Mouse (Mus musculus): ENCODE results near the gene H6pd. TPM values are rescaled to one million over a fixed set of nuclear protein-coding genes. Genes with fewer than 3 reads are reported as not detected.
A peak's percentile ranks its signal among the peaks of the same experiment; 100 is the strongest.

The H6pd gene
- polyA plus RNA-seq, 1 experiment from 2014 or later: 8.8 TPM

- WGBS: 84% methylated on average over 5 of the region's 5 CpGs
- Histone ChIP-seq H3K27ac (ENCODE audit: low read length) (no peak overlapping the region), H3K4me3 (ENCODE audit: low read depth, low read length) (no peak overlapping the region), H3K4me1 (ENCODE audit: control insufficient read depth, insufficient read depth, low read length) (peaks cover 32% of the 10 kb centered on the region; the same call in 1 of the 2 replicates), H3K9me3 (ENCODE audit: control insufficient read depth, low read depth, low read length) (no peaks in the 10 kb centered on the region), H3K36me3 (ENCODE audit: control insufficient read depth, insufficient read depth, low read length) (no peaks in the 10 kb centered on the region), H3K27me3 (ENCODE audit: control insufficient read depth, insufficient read depth, low read length) (no peaks in the 10 kb centered on the region), H3K4me2 (replicated peaks; ENCODE audit: low read depth, low read length) (no peak overlapping the region), H3K9ac (replicated peaks; ENCODE audit: low read depth, low read length) (no peak overlapping the region)
- no peak for ATAC-seq (ENCODE audit: insufficient number of reproducible peaks, insufficient read depth, low FRiP score, low read depth)
Observed at GRCm38 (mm10) chr4:149947396-149947795, 61.4 kb downstream of the H6pd start.

GRCm38 (mm10) chr4:149945194-149945593, 63.6 kb downstream of the H6pd start:
- peaks cover 43% of the 10 kb centered on the region for H3K4me1 ChIP-seq (ENCODE audit: control insufficient read depth, insufficient read depth, low read length)
- no peak for ATAC-seq (ENCODE audit: insufficient number of reproducible peaks, insufficient read depth, low FRiP score, low read depth)
- peak overlapping the region; percentile 10; the same call in 1 of the 2 replicates for H3K27ac ChIP-seq (ENCODE audit: low read length)
- no peak overlapping the region for H3K4me2 ChIP-seq (replicated peaks; ENCODE audit: low read depth, low read length)
- 24% methylated on average over 9 of the region's 9 CpGs for WGBS
- no peak overlapping the region for H3K4me3 ChIP-seq (ENCODE audit: low read depth, low read length)
- H3K9me3 ChIP-seq (ENCODE audit: control insufficient read depth, low read depth, low read length): no peaks in the 10 kb centered on the region
- H3K27me3 ChIP-seq (ENCODE audit: control insufficient read depth, insufficient read depth, low read length): no peaks in the 10 kb centered on the region
- no peak overlapping the region for H3K9ac ChIP-seq (replicated peaks; ENCODE audit: low read depth, low read length)
- H3K36me3 ChIP-seq (ENCODE audit: control insufficient read depth, insufficient read depth, low read length): no peaks in the 10 kb centered on the region

DNA sequence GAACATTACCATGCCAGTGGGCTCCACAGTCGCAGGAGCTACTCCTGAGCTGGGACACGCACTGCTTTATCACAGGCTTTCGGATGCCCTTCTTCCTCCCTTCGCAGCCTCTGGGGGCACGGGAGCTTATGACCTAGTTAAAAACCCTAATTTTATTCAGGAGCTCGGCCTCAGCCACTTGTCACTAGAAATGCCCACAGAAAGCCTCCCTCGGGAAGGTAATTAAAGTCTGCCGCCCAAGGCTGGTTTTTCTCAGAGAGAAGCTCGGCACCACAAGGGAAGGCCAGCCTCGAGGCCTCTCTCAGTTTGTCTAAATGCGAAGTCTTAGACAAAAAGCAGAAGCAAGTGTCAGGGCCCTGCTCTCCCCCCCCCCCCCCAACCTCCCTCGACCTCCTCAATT, 64.6 kb downstream of the H6pd start:
- H3K27me3 ChIP-seq (ENCODE audit: control insufficient read depth, insufficient read depth, low read length): no peaks in the 10 kb centered on the region
- 36% methylated on average over 12 of the region's 12 CpGs for WGBS
- no peak for ATAC-seq (ENCODE audit: insufficient number of reproducible peaks, insufficient read depth, low FRiP score, low read depth)
- H3K36me3 ChIP-seq (ENCODE audit: control insufficient read depth, insufficient read depth, low read length): no peaks in the 10 kb centered on the region
- H3K4me2 ChIP-seq (replicated peaks; ENCODE audit: low read depth, low read length): no peak overlapping the region
- peaks cover 45% of the 10 kb centered on the region for H3K4me1 ChIP-seq (ENCODE audit: control insufficient read depth, insufficient read depth, low read length)
- H3K27ac ChIP-seq (ENCODE audit: low read length): peak overlapping the region; percentile 7; the same call in 1 of the 2 replicates
- no peak overlapping the region for H3K4me3 ChIP-seq (ENCODE audit: low read depth, low read length)
- H3K9ac ChIP-seq (replicated peaks; ENCODE audit: low read depth, low read length): no peak overlapping the region
- H3K9me3 ChIP-seq (ENCODE audit: control insufficient read depth, low read depth, low read length): no peaks in the 10 kb centered on the region

GRCm38 (mm10) chr4:149942831-149943741, 65.7 kb downstream of the H6pd start:
- no peaks in the 10 kb centered on the region for H3K36me3 ChIP-seq (ENCODE audit: control insufficient read depth, insufficient read depth, low read length)
- WGBS: 45% methylated on average over 10 of the region's 10 CpGs
- peaks cover 52% of the 10 kb centered on the region for H3K4me1 ChIP-seq (ENCODE audit: control insufficient read depth, insufficient read depth, low read length)
- no peaks in the 10 kb centered on the region for H3K9me3 ChIP-seq (ENCODE audit: control insufficient read depth, low read depth, low read length)
- no peak overlapping the region for H3K9ac ChIP-seq (replicated peaks; ENCODE audit: low read depth, low read length)
- H3K27me3 ChIP-seq (ENCODE audit: control insufficient read depth, insufficient read depth, low read length): no peaks in the 10 kb centered on the region
- H3K4me2 ChIP-seq (replicated peaks; ENCODE audit: low read depth, low read length): no peak overlapping the region
- no peak overlapping the region for H3K27ac ChIP-seq (ENCODE audit: low read length)
- no peak for ATAC-seq (ENCODE audit: insufficient number of reproducible peaks, insufficient read depth, low FRiP score, low read depth)
- H3K4me3 ChIP-seq (ENCODE audit: low read depth, low read length): no peak overlapping the region

- Histone ChIP-seq H3K27me3 (ENCODE audit: control insufficient read depth, insufficient read depth, low read length) (no peaks in the 10 kb centered on the region), H3K4me2 (replicated peaks; ENCODE audit: low read depth, low read length) (no peak overlapping the region), H3K9me3 (ENCODE audit: control insufficient read depth, low read depth, low read length) (no peaks in the 10 kb centered on the region), H3K36me3 (ENCODE audit: control insufficient read depth, insufficient read depth, low read length) (no peaks in the 10 kb centered on the region), H3K27ac (ENCODE audit: low read length) (no peak overlapping the region), H3K4me3 (ENCODE audit: low read depth, low read length) (no peak overlapping the region), H3K9ac (replicated peaks; ENCODE audit: low read depth, low read length) (no peak overlapping the region), H3K4me1 (ENCODE audit: control insufficient read depth, insufficient read depth, low read length) (peaks cover 48% of the 10 kb centered on the region)
- no peak for ATAC-seq (ENCODE audit: insufficient number of reproducible peaks, insufficient read depth, low FRiP score, low read depth)
- 63% methylated on average over 18 of the region's 18 CpGs for WGBS
Observed at GRCm38 (mm10) chr4:149941067-149941755, 67.6 kb downstream of the H6pd start.

- H3K27ac ChIP-seq (ENCODE audit: low read length): no peak overlapping the region
- no peaks in the 10 kb centered on the region for H3K9me3 ChIP-seq (ENCODE audit: control insufficient read depth, low read depth, low read length)
- H3K36me3 ChIP-seq (ENCODE audit: control insufficient read depth, insufficient read depth, low read length): no peaks in the 10 kb centered on the region
- ATAC-seq (ENCODE audit: insufficient number of reproducible peaks, insufficient read depth, low FRiP score, low read depth): no peak
- 33% methylated on average over 8 of the region's 8 CpGs for WGBS
- peaks cover 32% of the 10 kb centered on the region for H3K4me1 ChIP-seq (ENCODE audit: control insufficient read depth, insufficient read depth, low read length)
- no peak overlapping the region for H3K9ac ChIP-seq (replicated peaks; ENCODE audit: low read depth, low read length)
- H3K4me2 ChIP-seq (replicated peaks; ENCODE audit: low read depth, low read length): no peak overlapping the region
- H3K4me3 ChIP-seq (ENCODE audit: low read depth, low read length): no peak overlapping the region
- H3K27me3 ChIP-seq (ENCODE audit: control insufficient read depth, insufficient read depth, low read length): no peaks in the 10 kb centered on the region
Observed at GRCm38 (mm10) chr4:149938701-149939100, 70.1 kb downstream of the H6pd start.

GRCm38 (mm10) chr4:149936921-149937320, 71.9 kb downstream of the H6pd start:
- no peak overlapping the region for H3K27ac ChIP-seq (ENCODE audit: low read length)
- ATAC-seq (ENCODE audit: insufficient number of reproducible peaks, insufficient read depth, low FRiP score, low read depth): no peak
- no peaks in the 10 kb centered on the region for H3K27me3 ChIP-seq (ENCODE audit: control insufficient read depth, insufficient read depth, low read length)
- no peak overlapping the region for H3K4me3 ChIP-seq (ENCODE audit: low read depth, low read length)
- H3K9me3 ChIP-seq (ENCODE audit: control insufficient read depth, low read depth, low read length): no peaks in the 10 kb centered on the region; the same call in 1 of the 2 replicates
- H3K9ac ChIP-seq (replicated peaks; ENCODE audit: low read depth, low read length): no peak overlapping the region
- 53% methylated on average over 5 of the region's 5 CpGs for WGBS
- H3K4me2 ChIP-seq (replicated peaks; ENCODE audit: low read depth, low read length): no peak overlapping the region
- H3K36me3 ChIP-seq (ENCODE audit: control insufficient read depth, insufficient read depth, low read length): no peaks in the 10 kb centered on the region
- H3K4me1 ChIP-seq (ENCODE audit: control insufficient read depth, insufficient read depth, low read length): peaks cover 16% of the 10 kb centered on the region

DNA sequence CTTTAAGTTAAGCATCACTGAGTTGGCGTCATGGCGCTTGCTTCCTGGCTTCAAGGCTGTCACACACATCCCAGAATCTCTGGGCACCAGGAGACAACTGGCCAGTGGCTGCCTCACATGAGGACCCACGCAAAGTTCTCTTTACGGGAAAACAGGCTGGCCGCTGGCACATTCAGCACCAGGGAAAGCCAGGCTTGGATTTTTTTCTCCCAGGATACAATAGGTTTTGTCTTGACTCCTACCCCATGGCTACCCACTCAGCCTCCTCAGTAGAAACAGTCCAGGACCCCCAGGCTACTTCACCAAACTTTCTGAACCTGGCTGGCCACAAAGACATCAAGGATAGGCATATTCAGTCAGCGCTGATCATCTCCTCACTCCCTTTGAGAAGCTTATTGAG, 73.4 kb downstream of the H6pd start:
- Histone ChIP-seq H3K4me1 (ENCODE audit: control insufficient read depth, insufficient read depth, low read length) (peaks cover 9% of the 10 kb centered on the region; the same call in 1 of the 2 replicates), H3K36me3 (ENCODE audit: control insufficient read depth, insufficient read depth, low read length) (no peaks in the 10 kb centered on the region), H3K27me3 (ENCODE audit: control insufficient read depth, insufficient read depth, low read length) (no peaks in the 10 kb centered on the region), H3K27ac (ENCODE audit: low read length) (no peak overlapping the region), H3K9me3 (ENCODE audit: control insufficient read depth, low read depth, low read length) (no peaks in the 10 kb centered on the region; the same call in 1 of the 2 replicates), H3K9ac (replicated peaks; ENCODE audit: low read depth, low read length) (no peak overlapping the region), H3K4me2 (replicated peaks; ENCODE audit: low read depth, low read length) (no peak overlapping the region), H3K4me3 (ENCODE audit: low read depth, low read length) (no peak overlapping the region)
- 88% methylated on average over 6 of the region's 6 CpGs for WGBS
- ATAC-seq (ENCODE audit: insufficient number of reproducible peaks, insufficient read depth, low FRiP score, low read depth): no peak
